Mouse (Mus musculus): ENCODE measurements around the gene Gpr19. TPM values are rescaled to one million over a fixed set of nuclear protein-coding genes. Genes with fewer than 3 reads are reported as not detected.

Gpr19 gene
- 10 to 100 TPM; 11.7 to 14.5 TPM for total RNA-seq (2023)

DNA sequence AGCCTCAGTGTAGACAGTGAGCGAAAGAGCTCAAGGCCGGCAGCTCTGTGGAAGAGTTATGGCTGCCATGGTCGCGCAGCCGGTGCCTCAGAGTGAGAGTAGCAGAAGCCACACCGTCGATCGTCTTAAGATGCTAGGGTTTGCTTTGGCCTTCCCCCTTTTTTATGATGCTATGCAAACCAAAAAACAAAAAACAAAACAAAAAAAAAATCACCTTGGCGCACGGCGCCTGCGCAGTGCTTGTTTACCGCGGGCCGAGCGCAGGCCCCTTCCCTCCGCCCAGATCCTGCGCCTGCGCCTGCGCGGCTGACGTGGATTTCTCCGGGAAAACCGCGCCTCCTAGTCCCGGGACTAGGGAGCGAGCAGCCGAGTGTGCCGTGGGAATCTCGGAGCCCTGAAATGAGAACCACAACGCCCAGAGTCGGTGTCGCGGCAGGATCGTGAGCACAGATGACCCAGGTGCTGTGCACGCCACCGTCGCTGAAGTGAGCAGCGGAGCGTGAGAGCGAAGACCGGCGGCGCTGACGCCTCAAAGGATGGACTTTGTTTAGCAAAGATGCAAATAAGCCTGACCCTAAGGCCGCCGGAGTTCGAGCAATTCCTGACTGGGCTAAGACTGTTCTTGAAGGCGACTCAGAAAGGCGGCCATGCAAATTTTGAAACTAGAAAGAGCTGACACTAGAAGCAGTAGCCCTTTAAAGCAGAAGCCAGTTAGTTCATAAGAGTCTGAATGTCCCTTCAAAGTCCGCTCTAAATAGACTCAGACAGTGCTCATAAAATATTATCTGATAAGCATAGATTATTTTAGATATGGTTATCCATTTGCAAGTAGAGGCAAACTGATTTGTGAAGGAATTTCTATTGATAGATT, at the start of gene Gpr19:
Gene Gpr19 (minus strand): TSS at position 484 of the 871 bp plus-strand sequence.

DNA sequence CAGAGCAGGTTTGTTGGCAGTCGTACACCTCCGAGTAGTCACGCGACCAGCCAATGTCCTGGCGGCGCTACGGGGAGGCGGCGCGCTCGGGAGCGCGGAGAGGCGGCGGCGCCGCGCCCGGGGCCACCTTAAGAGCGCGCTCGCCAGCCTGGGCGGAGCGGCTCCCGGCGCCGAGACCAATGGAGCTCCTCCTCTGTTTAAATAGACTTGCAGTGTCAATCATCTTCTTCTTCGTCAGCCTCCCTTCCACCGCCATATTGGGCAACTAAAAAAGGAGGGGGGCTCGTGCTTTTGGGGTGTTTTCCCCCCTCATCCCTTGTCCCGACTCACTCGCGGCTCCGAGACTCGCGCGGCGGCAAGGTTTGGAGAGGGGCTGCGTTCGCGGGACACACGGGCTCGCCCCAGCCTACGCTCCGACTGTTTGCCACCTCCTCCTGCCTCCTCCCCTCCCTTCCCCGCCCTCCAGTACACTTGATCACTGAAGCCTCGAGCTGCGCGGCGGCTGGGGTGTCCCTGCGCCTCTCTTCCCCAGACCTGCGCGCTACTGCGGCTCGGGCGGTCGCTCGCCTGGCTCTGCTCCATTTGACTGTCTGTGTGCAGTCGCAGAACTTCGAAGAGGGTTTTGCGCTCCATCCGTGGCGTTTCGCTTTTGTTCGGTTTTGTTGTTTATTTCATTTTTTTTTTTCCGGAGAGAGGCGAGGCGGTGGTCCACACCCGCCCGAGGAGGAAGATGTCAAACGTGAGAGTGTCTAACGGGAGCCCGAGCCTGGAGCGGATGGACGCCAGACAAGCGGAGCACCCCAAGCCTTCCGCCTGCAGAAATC, 22.0 kb upstream of the Gpr19 start, which contains the start of gene Cdkn1b:
Gene Cdkn1b (plus strand): TSS at position 212 of the 824 bp plus-strand sequence.

DNA sequence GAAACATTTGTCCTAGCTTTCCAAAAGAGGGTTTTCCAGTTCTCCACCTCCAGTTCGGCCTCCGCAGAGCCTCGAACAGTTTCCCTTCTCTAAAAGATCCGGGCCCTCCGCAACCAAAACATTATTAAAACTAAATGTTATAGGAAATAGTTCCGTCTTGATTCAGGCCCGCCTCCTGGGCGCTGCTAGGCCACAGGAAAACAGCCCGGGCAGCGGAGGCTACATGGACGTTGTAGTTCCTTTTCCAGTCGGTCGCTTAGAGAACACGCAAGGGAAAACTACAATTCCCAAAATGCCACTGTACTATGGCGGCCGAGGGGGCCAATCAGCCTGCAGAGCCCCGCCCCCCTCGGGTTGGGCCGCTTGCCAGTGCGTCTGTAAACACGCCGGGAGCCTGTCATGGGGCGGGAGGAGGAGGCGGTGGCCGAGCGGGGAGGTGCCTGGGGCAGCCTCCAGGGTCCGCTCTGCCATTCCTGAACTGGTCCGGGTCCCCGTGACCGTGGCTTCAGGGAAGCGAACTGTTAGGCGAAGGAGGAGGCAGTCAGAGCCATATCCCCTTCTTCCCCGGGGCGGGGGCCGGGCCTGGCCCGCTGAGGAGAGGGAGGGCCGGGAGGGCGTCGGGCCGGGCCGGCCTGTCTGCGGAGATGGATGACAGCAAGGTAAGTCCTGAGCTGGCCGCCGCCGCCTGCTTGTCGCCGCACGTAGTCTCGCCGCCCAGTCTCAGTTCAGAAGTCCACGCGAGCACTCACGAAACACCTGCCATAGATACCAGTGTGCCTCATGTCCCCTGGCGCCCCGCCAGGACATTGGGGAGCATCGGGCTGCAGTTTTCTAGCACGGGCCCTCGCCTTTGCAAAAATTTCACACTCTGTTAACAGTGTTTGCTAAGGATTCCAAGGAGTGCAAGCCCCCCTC, 68.3 kb downstream of the Gpr19 start, which contains the start of gene Crebl2:
Gene Crebl2 (plus strand): TSS at position 369 of the 915 bp plus-strand sequence.

Other genes starting within 250 kb of the Gpr19 start
- gene Dusp16, start 106.0 kb downstream of the Gpr19 start, total RNA-seq (2023) = 10 to 100 TPM; 38.5 to 48.0 TPM
- gene Crebl2, start 68.4 kb downstream of the Gpr19 start, total RNA-seq (2023) = 10 to 100 TPM; 32.5 to 41.8 TPM
- gene Cdkn1b, start 21.8 kb upstream of the Gpr19 start, total RNA-seq (2023) = 100 to 1,000 TPM; 141 to 145 TPM
- under 1 TPM; 0.15 TPM for gene Apold1, start 83.1 kb upstream of the Gpr19 start, total RNA-seq (2023)
- 100 to 1,000 TPM; 148 to 156 TPM for gene Ddx47, start 113.0 kb upstream of the Gpr19 start, total RNA-seq (2023)
- under 1 TPM in 1 of 2 experiments, not detected in 1; 0.35 TPM for gene Gprc5a, start 167.1 kb upstream of the Gpr19 start, total RNA-seq (2023)
- not detected for gene Gprc5d, start 219.7 kb upstream of the Gpr19 start, total RNA-seq (2023)